Mouse (Mus musculus) olfactory bulb, adult 2 months (tissue): Measurements from ENCODE around the gene Aldh1a2.

Experiments used
- CTCF ChIP-seq: fragments of 200-500 bp; IDR thresholded peaks from 2 replicates; pipeline ENCODE4 v1.5.1; 2012; ENCODE audit warnings: low read depth, mild to moderate bottlenecking, low read length, moderate library complexity; ENCODE audit not compliant: insufficient read depth
- POLR2A ChIP-seq: fragments of 200-500 bp; IDR thresholded peaks from 2 replicates; pipeline ENCODE4 v1.6.1; 2012; ENCODE audit warnings: mild to moderate bottlenecking, low read depth, low read length, moderate library complexity; ENCODE audit not compliant: insufficient read depth

DNA sequence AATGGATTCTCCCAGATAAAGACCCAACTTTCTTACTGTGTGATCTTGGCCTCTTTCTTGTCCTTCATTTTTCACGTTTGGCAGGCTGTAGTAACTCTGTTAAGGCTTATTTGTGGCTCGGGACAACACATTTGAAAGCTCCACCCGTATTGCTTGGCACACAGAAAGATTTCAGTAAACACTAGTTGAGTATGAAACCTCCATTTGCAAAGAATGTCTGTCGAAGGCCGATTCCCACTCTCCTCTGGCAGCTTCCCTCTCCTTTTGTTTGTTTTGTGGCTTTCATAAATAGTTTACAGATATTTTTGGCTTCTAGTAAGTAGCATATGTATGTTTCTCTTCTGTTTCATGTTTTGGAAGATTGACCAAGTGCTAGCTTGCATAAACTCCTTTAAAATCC lies 54.1 kb downstream of the Aldh1a2 start:
- TF ChIP-seq CTCF: no peak
- no peak for TF ChIP-seq POLR2A
